Mouse (Mus musculus) G1E (cell line): ENCODE measurements around the gene Map7d2.

ENCODE experiments used
- CTCF ChIP-seq: IDR thresholded peaks from 2 replicates; pipeline ENCODE4 v1.5.1; 2012; ENCODE audit warnings: low read depth, low read length, inconsistent platforms, mixed read lengths
- GATA1 ChIP-seq: IDR thresholded peaks from 2 replicates; pipeline ENCODE4 v1.6.1; 2012; ENCODE audit warnings: borderline replicate concordance, low read length, inconsistent platforms, mixed read lengths
- GATA2 ChIP-seq: IDR thresholded peaks from 2 replicates; pipeline ENCODE4 v1.6.1; 2012; ENCODE audit warnings: low read depth, low read length, inconsistent platforms, borderline replicate concordance

DNA sequence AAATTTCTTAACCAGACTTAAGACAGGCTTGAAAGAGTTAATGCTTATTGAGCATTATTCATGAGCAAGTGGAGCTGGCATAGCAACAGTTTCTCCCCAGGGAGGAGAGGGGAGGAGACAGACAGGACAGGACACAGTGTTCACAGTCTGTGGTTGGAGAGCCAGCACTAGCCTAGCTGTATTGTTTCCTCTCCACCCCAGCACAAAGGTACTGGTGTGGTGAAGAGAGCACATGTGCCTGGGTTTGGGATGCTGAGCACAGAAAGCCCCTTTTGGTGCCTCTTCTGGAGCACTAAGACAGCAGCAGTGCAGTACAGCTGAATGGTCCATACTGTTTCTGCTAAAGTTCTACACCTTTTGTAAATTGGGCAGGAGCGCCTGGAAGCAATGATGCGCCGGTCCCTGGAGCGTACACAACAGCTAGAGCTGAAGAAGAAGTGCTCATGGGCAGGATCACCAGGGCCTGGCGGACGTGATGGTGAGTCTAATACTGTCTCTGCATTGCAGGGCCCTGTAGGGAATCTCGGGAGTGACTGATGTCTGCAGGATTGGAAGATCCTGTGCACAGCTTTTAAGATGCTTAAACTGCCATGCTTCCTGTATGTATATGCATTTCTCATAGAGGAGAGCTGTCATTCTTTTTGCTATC, 44.8 kb downstream of the Map7d2 start:
- no peak for TF ChIP-seq CTCF
- TF ChIP-seq GATA1 = no peak
- no peak for TF ChIP-seq GATA2
